Mouse (Mus musculus) cerebellum, adult 18-20 months (tissue): ENCODE measurements at regions not wholly inside any gene's neighbourhood (a gene's known extent, or its start where the extent isn't known, plus 50 kb on each side); places are given as distances from the start of the nearest gene placed in this dataset.
"Not testable (repeated sequence)": the region's sequence is repeated elsewhere in the genome, so short reads cannot be mapped to it uniquely, and the experiment has no call there.

Experiments used
- DNase-seq, 2 experiments: peaks; one replicate each; pipeline ENCODE4 v3.0.0; 2021

GRCm38 (mm10) chr11:40510325-40511239, 184.4 kb downstream of the Mat2b start:
- DNase-seq: no peak

GRCm38 (mm10) chr11:40491599-40491998, 203.4 kb downstream of the Mat2b start:
- DNase-seq: no peak

- DNase-seq: not testable (repeated sequence)
Measured at GRCm38 (mm10) chr11:40478171-40478570, 216.8 kb downstream of the Mat2b start.

- DNase-seq: no peak
Measured at GRCm38 (mm10) chr11:40477294-40477693, 217.7 kb downstream of the Mat2b start.

GRCm38 (mm10) chr11:40469080-40469705, 225.8 kb downstream of the Mat2b start:
- DNase-seq: peak; percentile 1 to 3

GRCm38 (mm10) chr11:40456571-40456970, 238.4 kb downstream of the Mat2b start:
- DNase-seq: no peak

- not testable (repeated sequence) for DNase-seq
Measured at GRCm38 (mm10) chr11:40454994-40455393, 240.0 kb downstream of the Mat2b start.

- no peak for DNase-seq
Measured at GRCm38 (mm10) chr11:40446846-40447245, 248.2 kb downstream of the Mat2b start.

- DNase-seq: no peak
Measured at GRCm38 (mm10) chr11:40434002-40434401, 261.0 kb downstream of the Mat2b start.

- DNase-seq: no peak
Measured at GRCm38 (mm10) chr11:40428858-40429257, 266.1 kb downstream of the Mat2b start.

- DNase-seq: no peak
Measured at GRCm38 (mm10) chr11:40424316-40424715, 270.7 kb downstream of the Mat2b start.

GRCm38 (mm10) chr11:40407571-40407970, 287.4 kb downstream of the Mat2b start:
- no peak for DNase-seq

- DNase-seq: no peak
Measured at GRCm38 (mm10) chr11:40402249-40402648, 292.8 kb downstream of the Mat2b start.

- no peak for DNase-seq
Measured at GRCm38 (mm10) chr11:40397453-40398104, 297.4 kb downstream of the Mat2b start.

- no peak for DNase-seq
Measured at GRCm38 (mm10) chr11:40395331-40395730, 299.7 kb downstream of the Mat2b start.

- no peak for DNase-seq
Measured at GRCm38 (mm10) chr11:40394864-40395266, 300.1 kb downstream of the Mat2b start.

GRCm38 (mm10) chr11:40394283-40394758, 300.7 kb downstream of the Mat2b start:
- DNase-seq: no peak

- no peak for DNase-seq
Measured at GRCm38 (mm10) chr11:40380696-40381095, 314.3 kb downstream of the Mat2b start.

GRCm38 (mm10) chr11:40371696-40372095, 323.3 kb downstream of the Mat2b start:
- no peak for DNase-seq

- no peak for DNase-seq
Measured at GRCm38 (mm10) chr11:40366573-40366972, 328.4 kb downstream of the Mat2b start.

- no peak for DNase-seq
Measured at GRCm38 (mm10) chr11:40362530-40363185, 332.3 kb downstream of the Mat2b start.
